Mouse (Mus musculus) olfactory bulb, adult 2 months (tissue): ENCODE measurements around the gene C1qtnf3.

Experiments used
- CTCF ChIP-seq: fragments of 200-500 bp; IDR thresholded peaks from 2 replicates; pipeline ENCODE4 v1.5.1; 2012; ENCODE audit warnings: low read depth, mild to moderate bottlenecking, low read length, moderate library complexity; ENCODE audit not compliant: insufficient read depth
- POLR2A ChIP-seq: fragments of 200-500 bp; IDR thresholded peaks from 2 replicates; pipeline ENCODE4 v1.6.1; 2012; ENCODE audit warnings: mild to moderate bottlenecking, low read depth, low read length, moderate library complexity; ENCODE audit not compliant: insufficient read depth

DNA sequence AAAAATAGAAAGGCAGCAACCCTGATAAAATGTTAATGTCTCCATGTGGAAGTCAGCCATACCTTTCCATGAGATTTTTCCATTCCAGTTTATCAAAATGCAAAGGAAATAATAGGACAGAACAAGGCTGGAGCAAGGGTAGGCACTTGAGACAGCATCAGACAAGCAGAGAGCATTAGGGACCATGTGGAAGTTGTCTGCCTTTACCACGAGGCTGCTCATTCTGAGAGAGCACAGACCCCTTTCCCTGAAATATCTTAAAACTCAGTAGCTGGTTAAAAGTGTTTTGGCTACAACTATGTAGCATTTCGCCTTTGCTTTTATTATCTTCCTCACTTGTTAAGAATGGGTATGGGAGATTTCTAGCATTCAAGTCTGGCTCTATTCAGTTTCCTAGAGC, 28.6 kb downstream of the C1qtnf3 start:
- TF ChIP-seq CTCF (no peak), POLR2A (no peak)
